Mouse (Mus musculus) olfactory bulb, adult 2 months (tissue): ENCODE data around the gene Calm5.

Experiments used
- CTCF ChIP-seq: fragments of 200-500 bp; IDR thresholded peaks from 2 replicates; pipeline ENCODE4 v1.5.1; 2012; ENCODE audit warnings: low read depth, mild to moderate bottlenecking, low read length, moderate library complexity; ENCODE audit not compliant: insufficient read depth
- POLR2A ChIP-seq: fragments of 200-500 bp; IDR thresholded peaks from 2 replicates; pipeline ENCODE4 v1.6.1; 2012; ENCODE audit warnings: mild to moderate bottlenecking, low read depth, low read length, moderate library complexity; ENCODE audit not compliant: insufficient read depth

- peak; percentile 86 for TF ChIP-seq POLR2A
- TF ChIP-seq CTCF, result no peak
These were observed 39.3 kb downstream of the Calm5 start for GRCm38 (mm10) chr13:3893126-3893734.
